Mouse (Mus musculus) heart, embryonic 11.5 days (tissue): ENCODE results near the gene Top1. TPM values are rescaled to one million over a fixed set of nuclear protein-coding genes. Genes with fewer than 3 reads are reported as not detected.

Experiments used
- ATAC-seq: fragments of 200-750 bp; cut with Nextera tagmentation; replicated peaks from 2 replicates; pipeline ENCODE4 v1.8.0; 2017; ENCODE audit warnings: moderate library complexity; ENCODE audit not compliant: insufficient number of reproducible peaks, low FRiP score, low TSS enrichment
- H3K27ac ChIP-seq: fragments of 300-500 bp; sonication (generic); 2 replicates; pipeline ENCODE4 v1.5.1; 2014; ENCODE audit warnings: mild to moderate bottlenecking, low read depth, low read length
- H3K27me3 ChIP-seq: fragments of 300-500 bp; sonication (generic); 2 replicates; pipeline ENCODE4 v1.6.1; 2014; ENCODE audit warnings: mild to moderate bottlenecking, low read length, mixed read lengths; ENCODE audit not compliant: control insufficient read depth, insufficient read depth
- H3K36me3 ChIP-seq: fragments of 300-500 bp; sonication (generic); 2 replicates; pipeline ENCODE4 v1.6.1; 2014; ENCODE audit warnings: mild to moderate bottlenecking, low read length, moderate library complexity, mixed read lengths; ENCODE audit not compliant: control insufficient read depth, insufficient read depth
- H3K4me1 ChIP-seq: fragments of 300-500 bp; sonication (generic); 2 replicates; pipeline ENCODE4 v1.6.1; 2014; ENCODE audit warnings: low read length; ENCODE audit not compliant: control insufficient read depth, insufficient read depth
- H3K4me2 ChIP-seq: fragments of 300-500 bp; sonication (generic); 2 replicates; pipeline ENCODE4 v1.6.1; 2014; ENCODE audit warnings: mild to moderate bottlenecking, moderate library complexity
- H3K4me3 ChIP-seq: fragments of 300-500 bp; sonication (generic); 2 replicates; pipeline ENCODE4 v1.5.1; 2014; ENCODE audit warnings: low read depth, low read length
- H3K9ac ChIP-seq: fragments of 300-500 bp; sonication (generic); 2 replicates; pipeline ENCODE4 v1.6.1; 2014; ENCODE audit warnings: mild to moderate bottlenecking, low read depth, low read length, moderate library complexity
- H3K9me3 ChIP-seq: fragments of 300-500 bp; sonication (generic); replicated peaks from 2 replicates; pipeline ENCODE4 v1.6.1; 2016; ENCODE audit warnings: low read length; ENCODE audit not compliant: control insufficient read depth
- WGBS: fragments of 180-500 bp; shearing (Covaris S2); extraction: QIAGEN DNeasy Blood & Tissue Kit; methylation state at CpG from one replicate; pipeline ENCODE4 v1.1.7; 2014; ENCODE audit not compliant: insufficient replicate concordance; 5-methylcytosine and 5-hydroxymethylcytosine counted together
- polyA plus RNA-seq: library from polyadenylated mRNA; unstranded; fragments of >200 nt; fragmentation: Nextera tagmentation; extraction: Ambion mirVana; gene quantifications from 2 replicates; pipeline ENCODE4 v1.2.1, GENCODE M21; 2014

Gene Top1
- polyA plus RNA-seq, 1 experiment from 2014 or later = 65.4 TPM

DNA sequence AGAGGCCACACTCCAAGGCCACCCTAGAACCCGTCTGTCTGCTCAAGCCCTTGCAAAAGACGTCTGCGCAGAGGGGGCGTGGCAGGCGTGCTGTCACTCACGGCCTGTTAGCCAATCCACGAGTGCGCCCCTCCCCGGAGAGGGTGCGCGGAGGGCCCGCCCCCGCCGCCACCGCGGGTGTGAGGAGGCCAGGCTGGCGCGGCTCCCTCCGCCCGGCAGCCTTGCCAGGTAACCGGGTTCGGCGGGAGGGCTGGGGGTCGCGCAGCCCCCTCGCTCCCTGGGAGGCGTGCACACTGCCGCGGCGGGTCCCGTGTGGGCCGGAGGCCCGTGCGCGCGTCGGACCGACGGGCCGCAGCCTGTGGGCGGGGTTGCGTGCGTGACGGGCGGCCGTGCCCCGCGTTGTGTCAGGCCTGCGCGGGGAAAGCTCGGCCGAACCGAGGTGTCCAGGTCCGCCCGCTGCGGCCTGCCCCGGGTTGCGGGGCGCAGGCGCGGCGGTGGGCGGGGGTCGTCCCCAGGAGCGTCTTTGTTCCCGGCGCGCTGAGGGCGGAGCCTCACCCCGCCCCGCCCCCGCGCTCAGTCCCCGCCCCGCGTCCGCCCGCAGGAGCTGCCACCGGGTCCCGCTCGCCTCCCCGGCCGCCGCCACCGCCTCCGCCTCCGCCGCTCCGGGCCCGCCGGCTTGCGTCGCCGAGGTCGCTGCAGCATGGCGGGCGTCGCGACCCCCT lies 85.6 kb downstream of the Top1 start, which contains the start of gene Plcg1:
Gene Plcg1 (plus strand): TSS at position 184 of the 722 bp plus-strand sequence.
- Histone ChIP-seq H3K4me3 (peak within 1 kb of the TSS; percentile 95), H3K4me1 (peaks cover 41% of the 10 kb centered on the region), H3K36me3 (no peaks in the 10 kb centered on the region), H3K4me2 (peak within 1 kb of the TSS; percentile 97), H3K27ac (peak within 1 kb of the TSS; percentile 96), H3K9me3 (no peaks in the 10 kb centered on the region), H3K9ac (peak within 1 kb of the TSS; percentile 99), H3K27me3 (no peaks in the 10 kb centered on the region)
- peak; percentile 95 for ATAC-seq
- WGBS = 1% methylated on average over 60 of the region's 99 CpGs

DNA sequence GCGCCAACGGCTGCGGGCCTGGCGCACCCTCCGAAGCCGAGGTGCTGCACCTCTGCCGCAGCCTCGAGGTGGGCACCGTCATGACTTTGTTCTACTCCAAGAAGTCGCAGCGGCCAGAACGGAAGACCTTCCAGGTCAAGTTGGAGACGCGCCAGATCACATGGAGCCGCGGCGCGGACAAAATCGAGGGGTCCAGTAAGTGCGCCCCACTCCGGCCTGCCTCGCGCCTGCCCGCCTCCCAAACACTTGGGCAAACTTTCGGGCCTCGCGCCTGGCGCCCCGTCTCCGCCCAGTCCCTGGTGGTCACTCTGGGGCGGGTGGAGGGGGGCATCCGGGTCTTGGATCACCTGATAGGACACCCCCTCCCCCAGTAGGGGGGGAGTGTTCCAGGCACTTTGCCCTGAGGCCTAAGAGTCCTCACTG lies 86.2 kb downstream of the Top1 start:
- Histone ChIP-seq H3K4me1 (peaks cover 47% of the 10 kb centered on the region), H3K4me3 (peak overlapping the region; percentile 95), H3K9me3 (no peaks in the 10 kb centered on the region), H3K36me3 (no peaks in the 10 kb centered on the region; the same call in 1 of the 2 replicates), H3K4me2 (peak overlapping the region; percentile 97), H3K27me3 (no peaks in the 10 kb centered on the region), H3K9ac (peak overlapping the region; percentile 99), H3K27ac (peak overlapping the region; percentile 96)
- ATAC-seq = peak; percentile 32
- WGBS = 2% methylated on average over 32 of the region's 32 CpGs

DNA sequence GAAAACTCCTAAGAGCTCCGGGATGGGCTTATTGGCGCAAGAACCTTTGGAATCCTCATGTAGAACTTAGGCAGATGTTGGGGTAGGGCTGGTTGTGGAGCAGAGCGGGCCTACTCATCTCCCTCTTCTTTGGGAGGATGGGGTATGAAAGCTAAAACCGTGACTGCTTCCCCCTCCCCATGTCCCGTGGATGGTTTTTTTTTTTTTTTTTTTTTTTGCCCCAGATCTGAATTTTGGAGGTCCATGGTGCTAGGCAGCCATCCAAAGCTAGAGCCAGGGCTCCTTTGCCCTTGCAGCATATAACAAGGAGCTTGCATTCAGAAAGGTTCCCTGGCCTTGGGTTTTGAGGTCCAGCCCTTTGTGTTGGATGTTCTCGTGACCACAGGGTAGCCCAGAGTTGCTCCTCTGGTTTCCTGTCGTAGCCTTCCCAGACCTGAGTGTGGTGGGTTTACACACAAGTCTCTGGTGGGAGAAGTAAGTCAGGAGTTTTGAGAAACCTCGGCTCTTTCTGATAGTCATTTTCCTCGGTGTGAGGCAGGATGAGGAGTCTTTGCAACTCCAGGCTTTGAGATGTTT lies 86.8 kb downstream of the Top1 start:
- Histone ChIP-seq H3K9ac (peak overlapping the region; percentile 99), H3K4me1 (peaks cover 48% of the 10 kb centered on the region), H3K27me3 (no peaks in the 10 kb centered on the region), H3K4me2 (peak overlapping the region; percentile 97), H3K9me3 (no peaks in the 10 kb centered on the region), H3K4me3 (peak overlapping the region; percentile 95), H3K36me3 (peaks cover 5% of the 10 kb centered on the region; the same call in 1 of the 2 replicates), H3K27ac (no peak overlapping the region)
- WGBS = 36% methylated on average over 9 of the region's 9 CpGs
- ATAC-seq = no peak

DNA sequence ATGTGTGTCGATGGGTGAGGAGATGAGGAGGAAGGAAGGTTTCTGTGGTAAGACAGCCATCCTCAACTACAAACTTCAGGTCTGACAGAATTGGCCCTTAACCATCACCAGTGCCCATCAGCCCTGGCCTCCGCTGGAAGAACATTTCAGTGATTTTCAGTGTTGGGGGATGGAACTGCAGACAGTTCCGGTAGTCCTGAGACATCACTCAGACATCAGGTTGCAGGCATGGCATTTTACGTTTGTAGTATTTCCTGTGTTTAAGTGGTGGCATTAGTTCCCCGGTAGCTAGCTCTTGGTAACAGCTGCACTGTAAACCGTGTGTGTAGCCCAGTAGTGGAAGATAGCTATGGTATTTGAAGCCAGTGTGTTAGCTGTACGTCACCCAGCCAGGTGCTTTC lies 87.4 kb downstream of the Top1 start:
- Histone ChIP-seq H3K36me3 (peaks cover 5% of the 10 kb centered on the region; the same call in 1 of the 2 replicates), H3K27ac (no peak overlapping the region), H3K9ac (0 out of 2 replicates have a peak overlapping the region, but pooled peaks have one; percentile 99), H3K4me1 (peaks cover 52% of the 10 kb centered on the region), H3K4me2 (peak overlapping the region; percentile 97), H3K9me3 (no peaks in the 10 kb centered on the region), H3K27me3 (no peaks in the 10 kb centered on the region), H3K4me3 (peak overlapping the region; percentile 95)
- WGBS = 40% methylated on average over 7 of the region's 7 CpGs
- ATAC-seq = no peak

DNA sequence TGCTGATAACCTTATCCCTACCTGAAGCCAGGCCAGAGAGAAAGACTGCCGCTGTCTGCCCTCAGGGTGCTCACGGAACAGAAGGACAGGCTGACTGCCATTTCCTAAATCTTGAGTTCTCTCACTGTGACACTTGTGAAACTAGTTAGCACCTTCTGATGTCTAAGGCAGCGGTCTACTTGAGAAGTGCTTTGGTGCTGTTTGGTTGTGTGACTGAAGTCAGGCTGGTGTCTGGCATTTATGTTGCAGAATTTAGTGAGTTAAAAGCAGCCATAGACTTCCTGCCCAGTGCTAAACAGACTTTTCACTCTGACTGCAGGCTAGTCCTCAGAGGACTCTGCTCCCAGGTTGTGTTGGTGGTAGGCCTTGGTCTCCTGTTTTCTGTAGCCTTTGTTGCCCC lies 88.6 kb downstream of the Top1 start:
- no peak overlapping the region for H3K9ac ChIP-seq
- whole genome bisulfite sequencing = 81% methylated on average over 3 of the region's 3 CpGs
- H3K4me1 ChIP-seq = peaks cover 64% of the 10 kb centered on the region
- H3K4me2 ChIP-seq = no peak overlapping the region
- H3K9me3 ChIP-seq = no peaks in the 10 kb centered on the region
- peaks cover 5% of the 10 kb centered on the region; the same call in 1 of the 2 replicates for H3K36me3 ChIP-seq
- no peak for ATAC-seq
- H3K27me3 ChIP-seq = no peaks in the 10 kb centered on the region
- no peak overlapping the region for H3K27ac ChIP-seq
- H3K4me3 ChIP-seq = no peak overlapping the region

DNA sequence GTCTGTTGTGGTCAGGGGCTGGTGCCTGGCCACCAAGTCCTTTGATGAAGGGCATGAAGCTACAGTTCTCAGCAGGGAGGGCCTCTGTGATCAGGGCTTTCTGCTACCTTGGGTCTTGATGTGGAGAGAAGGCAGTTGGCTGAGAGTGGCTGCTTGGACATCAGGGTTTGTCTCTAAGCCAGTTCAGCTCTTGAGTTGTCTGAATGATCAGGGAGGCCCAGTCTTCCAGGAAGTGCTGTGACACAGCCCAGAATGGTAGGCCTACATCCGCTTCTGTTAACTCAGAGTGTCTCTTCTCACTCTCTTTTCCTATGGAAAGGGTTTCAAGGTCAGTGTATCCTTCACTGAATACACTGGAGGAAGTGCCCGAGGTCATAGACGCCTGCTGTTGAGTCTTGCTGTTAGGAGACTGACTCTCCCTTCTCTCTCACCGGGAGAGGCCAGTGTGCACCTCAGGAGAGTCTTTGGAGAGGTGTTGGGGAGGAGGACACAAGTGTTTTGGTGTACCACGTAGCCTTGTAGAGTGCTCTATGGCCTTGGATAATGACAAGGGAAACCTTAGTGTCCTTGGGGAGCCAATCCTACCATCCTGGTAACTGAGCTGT lies 90.1 kb downstream of the Top1 start:
- Histone ChIP-seq H3K9me3 (no peaks in the 10 kb centered on the region), H3K36me3 (peaks cover 5% of the 10 kb centered on the region; the same call in 1 of the 2 replicates), H3K4me3 (no peak overlapping the region), H3K9ac (no peak overlapping the region), H3K27me3 (no peaks in the 10 kb centered on the region), H3K4me1 (peaks cover 72% of the 10 kb centered on the region), H3K27ac (no peak overlapping the region), H3K4me2 (no peak overlapping the region)
- 72% methylated on average over 5 of the region's 5 CpGs for WGBS
- ATAC-seq = no peak

DNA sequence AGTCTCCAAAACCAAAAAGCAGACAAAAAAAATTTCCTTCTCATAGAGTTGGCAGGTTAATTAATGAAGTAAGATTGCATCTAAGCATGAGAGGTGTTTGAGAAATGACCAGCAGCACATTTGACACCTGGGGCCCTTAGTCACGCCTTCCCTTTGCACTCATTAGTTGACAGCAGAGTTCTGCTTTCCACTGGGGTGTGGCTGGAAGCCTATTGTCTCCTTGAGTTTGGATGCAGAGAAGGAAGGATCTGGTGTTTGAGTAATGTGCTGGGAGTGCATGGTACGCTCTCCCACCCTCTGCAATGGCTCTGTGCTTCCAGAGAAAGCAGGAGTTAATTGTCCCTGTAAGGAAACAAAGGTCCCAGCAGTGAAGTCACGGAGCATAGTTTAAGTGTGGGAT lies 90.8 kb downstream of the Top1 start:
- ATAC-seq = no peak
- 86% methylated on average over 3 of the region's 3 CpGs for WGBS
- H3K27me3 ChIP-seq = no peaks in the 10 kb centered on the region
- H3K9me3 ChIP-seq = no peaks in the 10 kb centered on the region
- peaks cover 77% of the 10 kb centered on the region for H3K4me1 ChIP-seq
- H3K9ac ChIP-seq = no peak overlapping the region
- no peak overlapping the region for H3K4me3 ChIP-seq
- peaks cover 5% of the 10 kb centered on the region; the same call in 1 of the 2 replicates for H3K36me3 ChIP-seq
- H3K4me2 ChIP-seq = no peak overlapping the region
- H3K27ac ChIP-seq = no peak overlapping the region

DNA sequence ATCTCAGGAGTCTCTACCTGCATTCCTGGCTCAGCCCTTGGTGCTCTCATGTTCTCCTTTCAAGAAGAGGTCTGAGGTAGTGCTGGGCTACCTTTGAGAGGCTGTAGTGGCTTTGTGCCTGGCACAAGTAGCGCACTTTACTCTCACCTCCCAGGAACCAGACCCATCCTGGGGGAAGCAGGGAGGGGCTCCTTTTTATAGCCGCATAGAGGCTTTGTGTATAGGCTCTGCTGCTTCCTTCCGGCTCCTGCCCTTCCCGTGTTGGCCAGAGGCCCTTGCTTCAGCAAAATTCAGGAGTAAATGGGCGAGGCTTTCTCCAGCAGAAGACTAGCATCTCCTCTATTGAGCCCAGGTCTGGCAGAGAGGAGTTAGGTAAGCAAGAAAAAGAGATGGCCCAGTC lies 92.7 kb downstream of the Top1 start:
- H3K36me3 ChIP-seq = peaks cover 5% of the 10 kb centered on the region; the same call in 1 of the 2 replicates
- H3K9me3 ChIP-seq = no peaks in the 10 kb centered on the region
- H3K4me3 ChIP-seq = no peak overlapping the region
- 57% methylated on average over 5 of the region's 5 CpGs for WGBS
- no peak for ATAC-seq
- no peak overlapping the region for H3K4me2 ChIP-seq
- H3K27me3 ChIP-seq = no peaks in the 10 kb centered on the region
- no peak overlapping the region for H3K27ac ChIP-seq
- peaks cover 78% of the 10 kb centered on the region for H3K4me1 ChIP-seq
- no peak overlapping the region for H3K9ac ChIP-seq
